Mouse (Mus musculus) right cerebral cortex, postnatal 10 days (tissue): ENCODE results near the gene Snrnp48.

Experiments used
- DNase-seq, 2 experiments: peaks; one replicate each; pipeline ENCODE4 v3.0.0; 2021; ENCODE audit warnings: low spot score in 2 of 2

Gene Snrnp48

GRCm38 (mm10) chr13:38258901-38259300, 54.2 kb downstream of the Snrnp48 start:
- no peak for DNase-seq

- DNase-seq, result no peak
Measured at GRCm38 (mm10) chr13:38269055-38269692, 64.4 kb downstream of the Snrnp48 start.

- no peak for DNase-seq
Measured at GRCm38 (mm10) chr13:38272624-38273023, 67.9 kb downstream of the Snrnp48 start.
